Mouse (Mus musculus): ENCODE results near the gene Lyl1.
"Not testable (repeated sequence)": the region's sequence is repeated elsewhere in the genome, so short reads cannot be mapped to it uniquely, and the experiment has no call there.

The Lyl1 gene

GRCm38 (mm10) chr8:84668731-84669485 is 32.3 kb upstream of the Lyl1 start:
- no peak for DNase-seq (ENCODE audit: low spot score)

GRCm38 (mm10) chr8:84670295-84671006 is 30.8 kb upstream of the Lyl1 start:
- not testable (repeated sequence) for DNase-seq (ENCODE audit: low spot score)

- DNase-seq (ENCODE audit: low spot score): no peak
These were observed 24.0 kb upstream of the Lyl1 start for GRCm38 (mm10) chr8:84677305-84677704.

GRCm38 (mm10) chr8:84681476-84681875 is 19.8 kb upstream of the Lyl1 start:
- DNase-seq (ENCODE audit: low spot score): no peak

- DNase-seq (ENCODE audit: low spot score): no peak
These were observed 19.0 kb upstream of the Lyl1 start for GRCm38 (mm10) chr8:84682257-84682656.

- DNase-seq (ENCODE audit: low spot score): no peak
These were observed 16.7 kb upstream of the Lyl1 start for GRCm38 (mm10) chr8:84684537-84684936.

- peak; percentile 32 for DNase-seq (ENCODE audit: low spot score)
These were observed 14.9 kb upstream of the Lyl1 start, which contains the start of gene Trmt1 for GRCm38 (mm10) chr8:84686191-84687002. Gene Trmt1, plus strand, starts transcription at chr8:84686307.

GRCm38 (mm10) chr8:84687003-84687704 is 14.1 kb upstream of the Lyl1 start:
- no peak for DNase-seq (ENCODE audit: low spot score)

- peak; percentile 86 for DNase-seq (ENCODE audit: low spot score)
These were observed 13.6 kb upstream of the Lyl1 start, which contains the start of gene Nacc1 for GRCm38 (mm10) chr8:84687705-84688100. Gene Nacc1, minus strand, starts transcription at chr8:84687862.

GRCm38 (mm10) chr8:84689091-84689915 is 12.0 kb upstream of the Lyl1 start:
- peak; percentile 85 for DNase-seq (ENCODE audit: low spot score)

GRCm38 (mm10) chr8:84693332-84693731 is 7.9 kb upstream of the Lyl1 start:
- DNase-seq (ENCODE audit: low spot score): no peak

GRCm38 (mm10) chr8:84695140-84695539 is 6.1 kb upstream of the Lyl1 start:
- DNase-seq (ENCODE audit: low spot score): no peak

- peak; percentile 28 for DNase-seq (ENCODE audit: low spot score)
These were observed 3.8 kb upstream of the Lyl1 start for GRCm38 (mm10) chr8:84697166-84698130.

- DNase-seq (ENCODE audit: low spot score): no peak
These were observed 3.0 kb upstream of the Lyl1 start for GRCm38 (mm10) chr8:84698288-84698687.

GRCm38 (mm10) chr8:84698929-84699401 is 2.3 kb upstream of the Lyl1 start:
- DNase-seq (ENCODE audit: low spot score): no peak

GRCm38 (mm10) chr8:84699861-84700322 is 1.4 kb upstream of the Lyl1 start:
- DNase-seq (ENCODE audit: low spot score): peak; percentile 33

- no peak for DNase-seq (ENCODE audit: low spot score)
These were observed 731 bp upstream of the Lyl1 start for GRCm38 (mm10) chr8:84700526-84700925.

GRCm38 (mm10) chr8:84702561-84702960 is 1.3 kb downstream of the Lyl1 start:
- DNase-seq (ENCODE audit: low spot score): no peak

GRCm38 (mm10) chr8:84702963-84703465 is 1.8 kb downstream of the Lyl1 start:
- DNase-seq (ENCODE audit: low spot score): no peak

Measured in T-cell, adult 2 months (primary cell).